Mouse (Mus musculus): ENCODE data around the gene Zfp956.
"Not testable (repeated sequence)": the region's sequence is repeated elsewhere in the genome, so short reads cannot be mapped to it uniquely, and the experiment has no call there.

Gene Zfp956

GRCm38 (mm10) chr6:47953191-47953726, at the start of gene Zfp956:
Gene Zfp956 (plus strand): TSS chr6:47953390.
- DNase-seq: peak; percentile 94 to 98

DNA sequence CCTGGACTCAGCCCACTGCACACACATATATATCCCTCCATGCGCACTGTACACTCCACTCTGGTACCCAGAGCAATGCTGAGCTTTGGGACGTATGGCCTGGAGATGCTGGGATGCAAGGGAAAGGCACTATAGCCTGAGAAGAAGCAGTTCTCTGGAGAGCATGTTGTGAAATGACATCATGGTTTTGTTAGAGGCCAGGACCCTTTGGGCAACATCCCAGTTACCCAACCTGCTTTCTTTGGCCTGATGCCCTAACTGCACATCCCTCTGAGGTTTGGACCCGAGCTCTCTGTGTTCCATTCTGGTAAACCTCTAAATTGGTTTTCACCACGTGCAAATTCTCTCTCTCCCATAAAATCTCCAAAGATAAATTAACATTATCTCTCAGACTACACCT, 49.6 kb upstream of the Zfp956 start:
- peak; percentile 74 to 79 for DNase-seq

GRCm38 (mm10) chr6:47904361-47904760, 48.8 kb upstream of the Zfp956 start:
- DNase-seq: peak in 1 of 2 experiments; percentile 17

- no peak for DNase-seq
Measured at GRCm38 (mm10) chr6:47904917-47905695, 48.1 kb upstream of the Zfp956 start.

DNA sequence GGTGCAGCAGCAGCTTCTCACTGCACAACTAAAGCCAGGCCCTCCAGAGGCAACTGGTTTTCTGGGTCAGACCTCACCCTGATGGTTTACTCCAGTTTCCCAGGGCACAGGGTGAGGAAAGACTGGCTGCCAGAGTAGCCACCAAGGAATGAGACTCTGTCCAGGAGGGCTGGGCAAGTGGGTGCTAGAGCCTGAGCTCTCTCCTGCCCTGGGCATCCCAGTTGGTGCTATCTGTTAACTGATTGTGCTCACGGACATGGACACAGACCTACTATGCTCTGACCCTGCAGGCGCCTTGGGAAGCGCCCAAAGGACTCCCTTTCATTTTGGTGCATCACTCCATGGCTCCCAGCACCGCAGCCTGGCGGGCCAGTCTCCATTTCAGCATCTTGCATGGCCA, 46.9 kb upstream of the Zfp956 start:
- no peak for DNase-seq

DNA sequence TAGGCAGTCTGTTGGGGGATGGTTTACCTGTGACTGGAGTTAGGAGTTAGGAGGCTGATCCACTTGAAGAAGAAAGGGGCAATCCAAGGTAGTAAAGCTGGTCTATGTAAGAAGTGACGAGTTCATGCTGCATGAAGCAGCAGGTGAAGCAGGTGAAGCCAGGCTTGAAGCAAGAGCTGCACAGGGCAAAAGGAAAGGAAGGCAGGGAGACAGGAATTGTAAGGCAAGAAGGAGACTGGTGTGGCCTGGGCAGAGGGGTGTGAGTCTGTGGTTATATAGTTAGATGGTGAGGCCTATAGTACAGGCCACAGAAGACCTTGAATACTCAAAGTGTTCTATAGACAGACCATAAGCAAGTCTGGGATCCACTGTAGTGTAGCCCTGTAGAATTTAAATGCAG, 44.2 kb upstream of the Zfp956 start:
- no peak for DNase-seq

GRCm38 (mm10) chr6:47911650-47912049, 41.5 kb upstream of the Zfp956 start:
- no peak for DNase-seq

- DNase-seq: no peak
Measured at GRCm38 (mm10) chr6:47912991-47913390, 40.2 kb upstream of the Zfp956 start.

DNA sequence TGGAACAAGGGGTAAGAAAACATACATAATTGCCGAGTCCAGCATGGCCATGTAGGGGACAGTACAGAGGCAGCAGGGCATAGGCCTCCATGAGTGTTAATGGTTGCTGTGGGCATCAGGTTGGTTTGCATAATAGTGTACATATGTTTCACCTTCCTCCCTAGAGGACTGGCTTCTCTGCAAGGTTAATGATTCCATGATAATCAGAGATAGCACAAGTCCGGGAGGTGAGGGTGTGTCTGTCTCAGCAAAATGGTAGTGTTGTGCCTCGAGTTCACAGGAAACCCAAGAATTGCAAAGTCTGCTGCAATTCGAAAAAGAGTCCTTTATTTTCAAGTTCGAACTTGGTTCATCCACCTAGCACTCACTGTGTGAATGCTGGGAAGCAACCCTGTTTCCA, 36.1 kb upstream of the Zfp956 start:
- DNase-seq: no peak

DNA sequence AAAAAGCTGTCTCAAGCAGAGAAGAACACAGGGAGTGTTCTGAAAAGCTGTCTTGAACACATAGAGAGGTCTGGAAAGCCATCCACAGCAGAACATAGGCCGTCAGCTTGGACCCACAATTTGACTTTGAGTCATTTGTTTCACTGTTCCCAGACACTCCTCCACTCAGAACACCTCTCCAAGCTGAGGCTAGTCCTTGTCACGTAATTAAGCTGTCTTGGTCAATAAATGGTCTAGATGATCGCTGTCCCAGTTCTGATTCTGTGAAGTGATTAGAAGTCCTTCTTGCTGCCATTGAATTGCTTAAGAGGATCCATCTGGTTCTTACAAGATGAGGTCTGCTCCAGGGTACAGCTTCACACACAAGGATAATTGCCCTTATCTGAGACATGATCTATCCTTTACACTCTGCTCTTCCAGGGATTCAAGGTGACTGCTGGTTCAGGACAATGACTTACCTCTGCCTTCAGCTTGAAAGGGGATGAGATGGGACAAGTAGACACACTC, 34.4 kb upstream of the Zfp956 start:
- no peak for DNase-seq

DNA sequence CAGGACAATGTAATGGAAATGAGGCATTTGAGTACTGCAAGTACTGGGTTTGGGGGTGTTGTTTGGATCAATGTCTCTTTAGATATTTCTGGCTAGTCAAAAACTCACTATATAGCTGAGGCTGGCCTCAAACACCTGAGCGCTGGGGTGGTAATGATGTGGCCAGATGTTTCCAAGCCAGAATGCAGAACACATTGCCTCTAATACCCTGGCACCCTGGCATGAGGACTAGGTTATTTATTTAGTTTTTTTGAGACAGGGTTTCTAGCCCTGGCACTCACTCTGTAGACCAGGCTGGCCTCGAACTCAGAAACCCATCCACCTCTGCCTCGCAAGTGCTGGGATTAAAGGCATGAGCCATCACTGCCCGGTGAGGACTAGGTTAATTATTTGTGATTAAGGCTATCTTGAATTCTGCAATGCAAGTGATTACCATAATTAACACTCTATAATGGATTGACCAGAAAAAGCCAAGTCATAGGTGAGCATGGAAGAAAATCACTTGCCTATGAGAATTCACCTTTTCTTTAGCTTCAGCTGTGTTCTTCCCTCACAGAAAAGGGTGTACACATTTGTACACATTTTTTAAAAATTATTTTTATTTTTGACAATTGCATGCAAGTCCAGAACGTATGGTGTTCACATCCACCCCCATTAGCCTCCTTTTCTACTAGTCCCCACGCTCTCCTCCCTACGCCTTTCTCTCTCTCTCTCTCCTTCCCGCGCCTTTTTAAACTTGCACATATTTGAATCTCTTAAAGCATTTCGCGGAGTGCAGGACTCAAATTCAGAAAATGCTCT, 33.3 kb upstream of the Zfp956 start:
- DNase-seq: no peak

- DNase-seq: peak; percentile 90 to 92
Measured at GRCm38 (mm10) chr6:47920447-47921340, 32.5 kb upstream of the Zfp956 start, which contains the start of gene Zfp212. Gene Zfp212 (plus strand): TSS chr6:47920476.

GRCm38 (mm10) chr6:47942461-47942860, 10.7 kb upstream of the Zfp956 start:
- DNase-seq: no peak

- peak; percentile 67 to 78 for DNase-seq
Measured at GRCm38 (mm10) chr6:47943021-47943691, 10.0 kb upstream of the Zfp956 start.

DNA sequence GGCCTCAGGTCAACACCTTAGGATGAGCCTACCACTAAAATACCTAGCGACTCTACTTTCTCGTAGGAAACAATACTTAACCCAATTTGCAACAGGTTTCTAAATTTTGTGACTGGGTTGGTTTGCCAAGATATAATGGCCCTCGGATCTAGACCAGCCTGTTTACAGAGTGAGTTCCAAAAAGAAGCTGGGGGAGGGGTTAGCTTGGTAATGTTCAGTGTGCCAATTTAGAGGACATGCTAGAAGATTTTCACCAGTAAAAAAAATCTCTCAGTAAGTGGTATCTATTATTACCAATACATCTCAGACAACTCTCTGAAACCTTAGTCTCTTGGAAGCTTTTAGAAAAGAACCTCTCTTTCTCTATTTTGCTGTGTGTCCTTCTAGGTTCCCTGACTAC, 9.5 kb upstream of the Zfp956 start:
- no peak for DNase-seq

DNA sequence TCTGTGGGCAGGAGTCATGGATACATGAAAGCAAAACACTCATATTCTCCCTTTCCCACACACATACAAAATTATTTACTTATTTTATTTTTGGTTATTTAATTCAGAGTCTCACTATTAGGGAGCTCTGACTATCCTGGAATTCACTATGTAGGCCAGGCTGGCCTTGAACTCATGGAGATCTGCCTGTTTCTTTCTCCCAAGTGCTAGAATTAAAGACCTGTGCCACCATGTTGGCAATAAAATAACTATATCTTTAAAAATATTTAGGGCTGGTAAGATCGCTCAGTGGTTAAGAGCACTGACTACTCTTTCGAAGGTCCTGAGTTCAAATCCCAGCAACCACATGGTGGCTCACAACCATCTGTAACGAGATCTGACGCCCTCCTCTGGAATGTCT, 5.8 kb upstream of the Zfp956 start:
- DNase-seq: no peak

- no peak for DNase-seq
Measured at GRCm38 (mm10) chr6:47954425-47954824, 1.2 kb downstream of the Zfp956 start.

DNA sequence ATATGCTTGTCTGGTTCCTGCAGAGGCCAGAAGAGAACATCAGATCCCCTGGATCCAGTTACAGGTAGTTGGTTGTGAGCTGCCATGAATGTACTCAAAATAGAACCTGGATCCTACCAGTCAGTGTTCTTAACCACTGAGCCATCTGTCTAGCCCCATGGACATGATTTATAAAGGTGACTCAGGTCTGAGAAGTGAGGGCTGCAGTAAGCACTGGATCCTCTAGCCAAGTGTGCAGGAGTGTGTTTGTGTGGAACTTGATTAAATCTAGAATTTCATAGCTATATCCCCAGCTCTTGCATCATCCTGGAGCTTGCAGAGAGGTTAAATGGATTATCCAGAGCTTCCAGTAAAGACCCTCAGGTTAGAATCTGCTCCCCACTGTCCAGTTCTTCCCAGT, 4.6 kb downstream of the Zfp956 start:
- DNase-seq: no peak

DNA sequence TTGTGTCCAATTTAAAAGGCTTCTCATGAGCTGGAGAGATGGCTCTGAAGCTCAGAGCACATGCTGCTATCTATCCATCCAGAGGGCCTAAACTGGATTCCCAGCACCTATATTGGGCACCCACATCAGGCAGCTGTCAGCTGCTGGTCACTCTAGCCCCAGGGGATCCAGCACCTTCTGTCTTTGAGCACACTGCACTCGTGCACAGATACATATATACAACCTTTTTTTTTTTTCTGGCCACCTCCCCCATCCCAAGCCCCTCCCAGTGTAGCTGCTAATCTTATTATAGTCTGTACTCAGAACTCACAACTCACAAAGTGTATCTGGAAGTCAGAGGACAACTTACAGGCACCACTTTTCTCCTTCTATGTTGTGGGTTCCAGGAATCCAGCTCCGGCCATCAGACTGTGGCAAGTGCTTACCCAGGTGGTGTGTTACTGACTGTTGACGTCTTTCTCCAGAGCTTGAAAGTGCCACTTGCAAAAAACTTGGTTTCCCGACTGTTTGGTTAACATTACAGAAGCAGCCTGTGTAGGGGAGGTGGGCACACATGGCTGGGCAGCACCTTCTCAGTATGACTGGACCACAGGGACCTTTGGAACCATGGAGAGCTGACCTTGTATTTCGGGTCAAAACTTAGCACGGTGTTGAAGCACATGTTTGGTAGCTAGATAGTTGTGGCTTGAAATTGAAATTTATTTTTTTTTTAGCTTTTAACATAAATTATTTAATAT, 7.7 kb downstream of the Zfp956 start:
- no peak for DNase-seq

DNA sequence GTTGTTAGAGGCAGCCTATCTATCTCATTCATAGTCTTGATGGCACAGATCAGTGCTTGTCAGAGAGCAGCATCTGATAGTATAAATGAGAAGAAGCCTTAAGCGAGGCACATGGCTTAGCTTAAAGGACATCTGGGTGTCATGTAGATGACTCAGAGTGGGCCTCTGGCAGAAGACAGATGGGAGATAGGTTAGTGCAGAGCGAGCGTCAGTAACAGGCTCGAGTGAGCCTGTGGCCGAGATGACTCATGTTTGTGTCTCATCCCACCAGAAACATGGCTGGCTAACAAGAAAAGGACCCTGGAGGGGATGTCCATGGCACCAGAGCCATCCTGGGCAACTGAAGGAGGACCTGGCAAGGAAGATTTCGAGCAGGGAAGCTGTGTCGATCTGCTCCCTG, 9.9 kb downstream of the Zfp956 start:
- DNase-seq: no peak

- not testable (repeated sequence) for DNase-seq
Measured at GRCm38 (mm10) chr6:47968166-47968565, 15.0 kb downstream of the Zfp956 start.

Measured in cerebellum, adult 18-20 months (tissue).